Mouse (Mus musculus) heart, adult 11 months (tissue): ENCODE measurements around the gene Synrg.

ENCODE experiments used
- DNase-seq: peaks from one replicate; pipeline ENCODE4 v3.0.0; 2022

Gene Synrg

GRCm38 (mm10) chr11:84078601-84079000 lies 114.4 kb downstream of the Synrg start:
- peak; percentile 83 for DNase-seq

- no peak for DNase-seq
Measured at GRCm38 (mm10) chr11:84079361-84079760, 115.1 kb downstream of the Synrg start.

GRCm38 (mm10) chr11:84079887-84080286 lies 115.7 kb downstream of the Synrg start:
- no peak for DNase-seq

- no peak for DNase-seq
Measured at GRCm38 (mm10) chr11:84080327-84080726, 116.1 kb downstream of the Synrg start.

GRCm38 (mm10) chr11:84081901-84082300 lies 117.7 kb downstream of the Synrg start:
- DNase-seq = no peak

GRCm38 (mm10) chr11:84090572-84090971 lies 126.3 kb downstream of the Synrg start:
- DNase-seq = no peak
